Mouse (Mus musculus) kidney, embryonic 14.5 days (tissue): ENCODE data around the gene Top2b. TPM values are rescaled to one million over a fixed set of nuclear protein-coding genes. Genes with fewer than 3 reads are reported as not detected.
A peak's percentile ranks its signal among the peaks of the same experiment; 100 is the strongest.

Experiments used
- ATAC-seq: fragments of 200-750 bp; cut with Nextera tagmentation; 2 replicates; pipeline ENCODE4 v1.8.0; 2017; ENCODE audit warnings: moderate number of reproducible peaks, mild to moderate bottlenecking, moderate TSS enrichment, moderate library complexity; ENCODE audit not compliant: low FRiP score, low TSS enrichment
- H3K27ac ChIP-seq: fragments of 300-500 bp; sonication (generic); 2 replicates; pipeline ENCODE4 v1.5.1; 2014; ENCODE audit warnings: low read depth, mild to moderate bottlenecking, low read length, moderate library complexity, mixed read lengths
- H3K27me3 ChIP-seq: fragments of 300-500 bp; sonication (generic); 2 replicates; pipeline ENCODE4 v1.6.1; 2014; ENCODE audit warnings: mild to moderate bottlenecking, low read length; ENCODE audit not compliant: control insufficient read depth, insufficient read depth
- H3K36me3 ChIP-seq: fragments of 300-500 bp; sonication (generic); 2 replicates; pipeline ENCODE4 v1.6.1; 2014; ENCODE audit warnings: low read length, mixed read lengths; ENCODE audit not compliant: control insufficient read depth, insufficient read depth
- H3K4me1 ChIP-seq: fragments of 300-500 bp; sonication (generic); 2 replicates; pipeline ENCODE4 v1.6.1; 2014; ENCODE audit warnings: low read length, mixed read lengths; ENCODE audit not compliant: control insufficient read depth, insufficient read depth
- H3K4me2 ChIP-seq: fragments of 300-500 bp; sonication (generic); replicated peaks from 2 replicates; pipeline ENCODE4 v1.6.1; 2014; ENCODE audit warnings: low read depth, mild to moderate bottlenecking, low read length
- H3K4me3 ChIP-seq: fragments of 300-500 bp; sonication (generic); 2 replicates; pipeline ENCODE4 v1.5.1; 2014; ENCODE audit warnings: mild to moderate bottlenecking, low read length
- H3K9ac ChIP-seq: fragments of 300-500 bp; sonication (generic); 2 replicates; pipeline ENCODE4 v1.6.1; 2014; ENCODE audit warnings: low read depth, mild to moderate bottlenecking, low read length, moderate library complexity
- H3K9me3 ChIP-seq: fragments of 300-500 bp; sonication (generic); 2 replicates; pipeline ENCODE4 v1.6.1; 2016; ENCODE audit warnings: low read length; ENCODE audit not compliant: control insufficient read depth
- WGBS: fragments of 180-500 bp; shearing (Covaris S2); extraction: QIAGEN DNeasy Blood & Tissue Kit; methylation state at CpG from one replicate; pipeline ENCODE4 v1.1.7; 2014; 5-methylcytosine and 5-hydroxymethylcytosine counted together
- polyA plus RNA-seq: library from polyadenylated mRNA; unstranded; fragments of >200 nt; fragmentation: Nextera tagmentation; extraction: Ambion mirVana; gene quantifications from 2 replicates; pipeline ENCODE4 v1.2.1, GENCODE M21; 2014

Gene Top2b
- polyA plus RNA-seq, 1 experiment from 2014 or later = 92.5 TPM

DNA sequence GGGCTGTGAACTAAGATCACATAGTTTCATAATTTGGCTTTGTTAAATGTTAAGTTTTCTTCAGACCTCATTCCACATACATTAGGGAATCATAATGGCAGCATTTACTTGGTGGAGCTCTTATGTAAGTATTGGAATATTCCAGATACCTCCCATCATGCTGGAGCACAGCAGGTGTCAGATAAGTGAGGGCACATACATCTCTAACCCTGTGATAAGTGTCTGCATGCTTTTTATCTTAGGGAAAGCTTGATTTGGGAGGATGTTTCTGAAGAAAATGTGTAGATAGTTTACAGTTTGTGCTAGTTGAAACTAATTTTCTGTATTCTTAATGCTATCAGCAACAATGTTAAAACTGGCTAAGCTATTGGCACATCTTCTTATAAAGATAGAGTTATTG lies 8.2 kb downstream of the Top2b start:
- Histone ChIP-seq H3K27ac (no peak overlapping the region), H3K9me3 (no peaks in the 10 kb centered on the region), H3K36me3 (no peaks in the 10 kb centered on the region), H3K27me3 (no peaks in the 10 kb centered on the region), H3K4me3 (no peak overlapping the region), H3K9ac (no peak overlapping the region), H3K4me2 (no peak overlapping the region), H3K4me1 (peaks cover 3% of the 10 kb centered on the region; the same call in 1 of the 2 replicates)
- ATAC-seq = no peak

DNA sequence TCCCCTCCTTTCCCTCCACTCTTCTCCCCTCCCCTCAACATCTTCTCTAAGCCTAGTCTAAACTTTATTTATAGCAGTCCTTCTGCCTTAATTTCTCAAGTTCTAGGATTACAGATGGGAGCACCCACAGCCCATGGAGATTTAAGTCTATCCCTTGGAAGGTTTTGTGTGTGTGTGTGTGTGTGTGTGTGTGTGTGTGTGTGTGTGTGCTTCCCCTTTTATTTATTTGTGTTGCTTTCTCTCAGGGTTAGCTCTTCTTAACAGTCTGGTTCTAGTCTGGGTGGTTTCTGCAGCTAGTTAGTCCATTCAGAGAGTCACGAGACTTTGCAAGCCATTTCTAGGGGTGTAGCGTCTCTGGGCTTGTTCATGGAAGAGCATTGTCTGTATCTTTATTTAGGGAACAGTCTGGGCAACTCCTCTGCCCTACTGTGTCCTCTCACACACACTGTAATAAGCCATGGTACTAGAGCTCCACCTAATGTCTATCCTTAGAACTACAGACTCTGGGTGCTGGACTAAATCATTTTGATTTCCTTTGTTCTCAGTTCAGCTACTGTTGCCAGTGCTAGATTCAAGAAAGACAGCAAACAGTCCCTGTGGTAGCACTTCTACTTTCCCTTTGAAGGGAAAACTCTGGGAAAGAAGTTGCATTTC lies 15.1 kb downstream of the Top2b start:
- Histone ChIP-seq H3K4me1 (peaks cover 3% of the 10 kb centered on the region; the same call in 1 of the 2 replicates), H3K36me3 (peaks cover 11% of the 10 kb centered on the region), H3K4me3 (no peak overlapping the region), H3K9ac (peak overlapping the region; percentile 18; the same call in 1 of the 2 replicates), H3K27me3 (no peaks in the 10 kb centered on the region), H3K9me3 (no peaks in the 10 kb centered on the region), H3K27ac (no peak overlapping the region; the same call in 1 of the 2 replicates), H3K4me2 (no peak overlapping the region)
- ATAC-seq = peak; percentile 90
- WGBS = 8% methylated on average over 2 of the region's 2 CpGs

DNA sequence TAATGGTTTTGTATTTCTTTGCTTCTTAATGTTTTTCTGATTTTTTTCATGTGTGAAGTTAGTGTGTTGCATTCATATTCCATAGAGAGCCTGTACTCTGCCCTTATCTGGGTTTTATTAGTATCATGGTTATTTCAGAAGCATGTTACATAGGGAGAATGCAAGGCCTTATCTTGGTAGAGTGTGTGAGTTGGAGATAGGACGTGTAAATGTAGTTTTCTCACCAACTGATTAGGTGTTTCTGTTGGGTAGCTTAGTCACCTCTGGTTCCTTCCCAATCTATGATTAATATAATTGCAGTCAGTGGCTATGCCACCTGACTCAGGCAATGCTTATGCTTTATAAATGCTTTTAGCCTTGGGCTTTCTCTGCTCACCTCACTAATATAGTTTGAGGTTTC lies 19.8 kb downstream of the Top2b start:
- peaks cover 25% of the 10 kb centered on the region for H3K36me3 ChIP-seq
- WGBS = 92% methylated on average over 1 of the region's 1 CpGs
- H3K9me3 ChIP-seq = no peaks in the 10 kb centered on the region
- H3K9ac ChIP-seq = no peak overlapping the region
- H3K4me2 ChIP-seq = no peak overlapping the region
- no peak for ATAC-seq
- no peaks in the 10 kb centered on the region for H3K27me3 ChIP-seq
- H3K4me1 ChIP-seq = no peaks in the 10 kb centered on the region
- H3K27ac ChIP-seq = no peak overlapping the region
- H3K4me3 ChIP-seq = no peak overlapping the region

DNA sequence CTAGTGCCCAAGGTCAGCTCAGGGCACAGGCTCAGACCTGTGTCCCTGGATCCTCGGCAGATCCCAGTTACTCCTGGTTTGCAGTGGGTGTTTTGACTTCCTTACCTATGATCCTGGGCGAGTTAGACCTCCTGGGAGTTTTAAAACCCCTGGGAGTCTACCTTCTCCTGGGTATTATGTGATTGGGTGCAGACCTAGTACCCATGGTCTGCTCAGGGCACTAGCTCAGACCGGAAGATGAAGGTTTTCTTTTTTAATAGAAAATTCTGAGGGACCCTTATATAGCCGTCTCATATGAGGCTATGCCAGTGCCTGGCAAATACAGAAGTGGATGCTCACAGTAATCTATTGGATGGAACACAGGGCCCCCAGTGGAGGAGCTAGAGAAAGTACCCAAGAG lies 40.2 kb downstream of the Top2b start:
- H3K36me3 ChIP-seq = peaks cover 33% of the 10 kb centered on the region; the same call in 1 of the 2 replicates
- no peak overlapping the region for H3K9ac ChIP-seq
- H3K4me3 ChIP-seq = no peak overlapping the region
- ATAC-seq = no peak
- no peaks in the 10 kb centered on the region for H3K4me1 ChIP-seq
- no peak overlapping the region for H3K4me2 ChIP-seq
- WGBS = 88% methylated on average over 4 of the region's 4 CpGs
- no peaks in the 10 kb centered on the region for H3K27me3 ChIP-seq
- no peaks in the 10 kb centered on the region for H3K9me3 ChIP-seq
- H3K27ac ChIP-seq = no peak overlapping the region

DNA sequence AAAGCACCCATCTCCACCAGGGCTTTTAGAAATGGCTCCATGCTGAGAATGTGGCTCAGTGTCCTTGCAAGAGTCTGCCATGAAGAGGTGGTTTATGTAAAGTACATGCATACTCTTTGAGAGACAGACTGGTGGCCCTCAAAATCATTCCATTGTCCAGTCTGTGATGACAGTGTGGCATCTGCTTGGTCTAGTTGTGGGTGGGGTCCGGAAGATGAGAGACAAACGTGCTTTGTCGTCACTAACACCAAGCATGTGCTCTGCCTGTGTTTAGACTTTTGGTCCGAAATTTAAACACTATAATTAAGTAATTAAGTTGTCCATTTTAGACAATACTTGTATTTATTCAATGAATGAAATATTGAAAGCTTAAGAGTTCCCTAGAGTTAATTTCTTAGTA lies 49.2 kb downstream of the Top2b start:
- no peaks in the 10 kb centered on the region for H3K27me3 ChIP-seq
- H3K9ac ChIP-seq = no peak overlapping the region
- no peak overlapping the region for H3K4me3 ChIP-seq
- H3K4me2 ChIP-seq = no peak overlapping the region
- ATAC-seq = no peak
- H3K4me1 ChIP-seq = no peaks in the 10 kb centered on the region
- H3K36me3 ChIP-seq = peaks cover 47% of the 10 kb centered on the region
- no peaks in the 10 kb centered on the region for H3K9me3 ChIP-seq
- 97% methylated on average over 4 of the region's 4 CpGs for WGBS
- H3K27ac ChIP-seq = no peak overlapping the region

DNA sequence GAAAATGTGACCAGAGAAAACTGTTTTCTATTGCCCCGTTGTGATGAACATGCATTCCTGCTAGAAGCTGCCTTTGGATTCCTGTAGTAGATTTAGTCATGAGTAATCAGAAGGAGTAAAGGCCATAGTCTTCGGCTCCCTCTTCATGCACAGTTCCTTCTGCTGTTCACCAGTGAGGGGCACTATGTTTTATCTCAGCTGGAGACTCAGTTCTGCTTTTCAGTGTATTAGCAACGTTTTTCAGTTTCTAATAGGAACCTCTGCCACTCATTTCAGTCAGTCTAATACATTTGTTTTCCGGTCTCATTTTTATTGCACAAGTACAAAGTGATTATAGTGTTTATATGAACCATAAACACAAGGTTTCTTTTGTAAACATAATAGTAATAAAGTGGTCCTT lies 62.6 kb downstream of the Top2b start:
- H3K4me1 ChIP-seq = no peaks in the 10 kb centered on the region
- peaks cover 59% of the 10 kb centered on the region for H3K36me3 ChIP-seq
- H3K27ac ChIP-seq = no peak overlapping the region
- no peak overlapping the region for H3K4me3 ChIP-seq
- no peak overlapping the region for H3K9ac ChIP-seq
- H3K27me3 ChIP-seq = no peaks in the 10 kb centered on the region
- H3K4me2 ChIP-seq = no peak overlapping the region
- H3K9me3 ChIP-seq = no peaks in the 10 kb centered on the region
- ATAC-seq = no peak
- WGBS = 86% methylated on average over 4 of the region's 4 CpGs

DNA sequence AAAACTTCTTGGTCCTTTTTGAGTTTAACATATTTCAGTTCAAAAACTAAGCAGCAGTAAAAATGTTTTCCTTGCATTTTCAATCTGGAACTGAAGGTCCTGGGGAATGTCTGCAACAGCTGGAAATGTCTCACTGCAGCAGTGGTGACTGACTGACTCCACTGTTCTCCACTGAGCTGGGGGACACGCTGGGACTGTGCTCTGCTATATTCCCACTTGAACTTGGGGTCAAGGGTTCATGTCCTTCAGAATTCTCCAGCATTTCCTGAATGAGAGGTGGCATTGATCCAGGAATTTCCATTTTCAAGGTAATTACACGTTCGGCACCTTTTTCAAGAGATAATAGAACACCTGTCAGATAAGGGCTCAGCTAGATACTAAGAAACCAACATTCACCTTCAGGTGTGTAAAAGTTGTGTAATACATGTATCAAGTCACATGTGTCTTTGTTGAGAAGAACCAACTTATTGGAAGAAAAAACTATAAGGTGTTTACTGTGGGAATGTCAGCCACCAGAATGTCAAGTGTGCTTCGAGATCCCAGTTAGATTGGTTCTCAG lies 67.0 kb downstream of the Top2b start:
- Histone ChIP-seq H3K9ac (no peak overlapping the region), H3K4me3 (no peak overlapping the region), H3K4me2 (no peak overlapping the region), H3K4me1 (no peaks in the 10 kb centered on the region), H3K36me3 (peaks cover 63% of the 10 kb centered on the region), H3K27me3 (no peaks in the 10 kb centered on the region), H3K9me3 (no peaks in the 10 kb centered on the region), H3K27ac (no peak overlapping the region)
- ATAC-seq = no peak
- WGBS = 78% methylated on average over 4 of the region's 4 CpGs

DNA sequence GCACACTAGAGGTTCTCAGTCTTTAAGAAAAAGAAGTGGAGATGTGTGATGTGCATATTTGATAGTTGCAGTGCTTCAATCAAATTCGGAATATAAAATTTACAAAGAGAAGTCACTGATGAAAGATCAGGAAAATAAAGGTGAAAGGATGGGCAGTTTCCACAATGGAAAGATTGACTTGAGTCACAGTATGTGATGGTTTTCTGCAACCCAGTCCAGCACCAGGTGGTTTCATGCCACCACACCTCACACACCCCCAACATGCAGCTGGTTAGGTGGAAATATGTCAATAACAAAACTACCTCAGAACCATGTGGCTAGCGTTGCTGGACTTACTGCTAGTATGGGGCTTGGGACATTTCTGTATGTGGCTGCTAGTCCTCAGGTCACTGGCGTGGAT lies 67.6 kb downstream of the Top2b start:
- no peak overlapping the region for H3K4me2 ChIP-seq
- ATAC-seq = no peak
- no peak overlapping the region for H3K27ac ChIP-seq
- H3K9me3 ChIP-seq = no peaks in the 10 kb centered on the region
- H3K4me3 ChIP-seq = no peak overlapping the region
- no peaks in the 10 kb centered on the region for H3K27me3 ChIP-seq
- no peaks in the 10 kb centered on the region for H3K4me1 ChIP-seq
- 91% methylated on average over 3 of the region's 3 CpGs for WGBS
- no peak overlapping the region for H3K9ac ChIP-seq
- H3K36me3 ChIP-seq = peaks cover 63% of the 10 kb centered on the region

DNA sequence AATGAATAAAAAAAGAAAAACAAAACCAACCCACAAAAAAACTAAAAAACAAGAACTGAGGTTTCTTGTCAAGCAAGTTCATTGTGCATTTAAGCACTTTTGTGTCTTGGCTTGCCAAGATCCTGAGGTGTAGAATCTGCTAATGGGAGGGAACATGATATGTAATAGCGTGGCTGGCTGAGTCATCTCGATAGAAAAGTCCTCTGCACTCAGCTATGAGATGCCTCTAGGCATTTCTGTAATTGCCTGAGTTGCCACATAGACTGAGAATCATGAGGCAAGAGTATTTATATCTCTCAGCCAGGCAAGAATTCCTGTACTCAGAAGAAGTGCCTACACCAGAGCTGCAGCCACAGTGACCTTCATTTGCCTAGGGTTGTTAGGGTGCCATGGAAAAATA lies 68.2 kb downstream of the Top2b start:
- H3K36me3 ChIP-seq = peaks cover 62% of the 10 kb centered on the region
- H3K4me1 ChIP-seq = no peaks in the 10 kb centered on the region
- H3K27ac ChIP-seq = no peak overlapping the region
- H3K9ac ChIP-seq = no peak overlapping the region
- H3K4me2 ChIP-seq = no peak overlapping the region
- H3K9me3 ChIP-seq = no peaks in the 10 kb centered on the region
- ATAC-seq = no peak
- no peak overlapping the region for H3K4me3 ChIP-seq
- WGBS = 66% methylated on average over 2 of the region's 2 CpGs
- H3K27me3 ChIP-seq = no peaks in the 10 kb centered on the region
